Mouse (Mus musculus): ENCODE results near the gene C1qc.

DNA sequence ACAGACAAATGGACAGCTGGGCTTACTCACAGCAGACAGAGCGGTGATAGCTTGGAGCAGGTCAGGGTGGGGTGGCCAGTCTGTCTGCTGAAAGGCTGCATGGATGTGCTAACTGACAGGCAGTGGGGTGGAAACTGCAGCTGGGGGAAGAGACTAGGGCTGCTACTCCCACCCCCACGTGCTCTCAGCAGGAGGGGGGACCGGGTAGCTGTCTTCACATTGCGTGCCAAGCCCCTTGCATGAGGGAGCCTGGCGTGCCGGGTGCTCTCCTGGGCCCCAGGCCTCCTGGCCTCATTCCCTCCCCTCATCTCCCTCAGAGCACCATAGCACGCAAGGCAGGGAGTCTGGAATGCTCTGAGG lies 24.3 kb upstream of the C1qc start:
- no peak for TF ChIP-seq CTCF (IDR thresholded peaks at IDR 0.05; ENCODE audit: extremely low read depth, insufficient read length, insufficient replicate concordance, low read depth, low read length)
- TF ChIP-seq POLR2A (IDR thresholded peaks at IDR 0.05; ENCODE audit: low read depth, low read length), result no peak

Data from small intestine, adult 2 months (tissue).